Mouse (Mus musculus): Measurements from ENCODE around the gene Mafk. TPM values are rescaled to one million over a fixed set of nuclear protein-coding genes. Genes with fewer than 3 reads are reported as not detected.
"Not testable (repeated sequence)": the region's sequence is repeated elsewhere in the genome, so short reads cannot be mapped to it uniquely, and the experiment has no call there.

Mafk gene
- 20.5 and 22.2 TPM in 2 replicates for polyA plus RNA-seq (2012; rRNA removed)

- WGBS = under 1% methylated on average over 92 of the region's 92 CpGs
- peak; percentile 99 for DNase-seq
- Histone ChIP-seq H3K4me1 (ENCODE audit: control insufficient read depth, insufficient read depth, low read length) (peaks cover 39% of the 10 kb centered on the region), H3K4me3 (ENCODE audit: insufficient read depth, low read depth, low read length) (peak within 1 kb of the TSS; percentile 67), H3K27ac (ENCODE audit: insufficient read depth, low read depth, low read length) (peak within 1 kb of the TSS; percentile 97), H3K27me3 (replicated peaks; ENCODE audit: control insufficient read depth, insufficient read depth, low read length) (no peaks in the 10 kb centered on the region), H3K36me3 (ENCODE audit: control insufficient read depth, insufficient read depth, low read length) (no peaks in the 10 kb centered on the region)
- TF ChIP-seq POLR2A (IDR thresholded peaks at IDR 0.05; ENCODE audit: low read depth, low read length) (peak; percentile 67), CTCF (conservative IDR thresholded peaks at IDR 0.05; ENCODE audit: insufficient read depth, insufficient read length, low read depth, low read length) (no peak)
Observed at GRCm38 (mm10) chr5:139791227-139792158, at the start of gene Mafk. Gene Mafk (plus strand): TSS chr5:139791513.

GRCm38 (mm10) chr5:139742640-139743039 is 48.7 kb upstream of the Mafk start:
- not testable (repeated sequence) for H3K27me3 ChIP-seq (replicated peaks; ENCODE audit: control insufficient read depth, insufficient read depth, low read length); DNase-seq; H3K36me3 ChIP-seq (ENCODE audit: control insufficient read depth, insufficient read depth, low read length); H3K4me1 ChIP-seq (ENCODE audit: control insufficient read depth, insufficient read depth, low read length); H3K4me3 ChIP-seq (ENCODE audit: insufficient read depth, low read depth, low read length); H3K27ac ChIP-seq (ENCODE audit: insufficient read depth, low read depth, low read length)
- 39% methylated on average over 3 of the region's 3 CpGs for WGBS

GRCm38 (mm10) chr5:139745771-139746170 is 45.5 kb upstream of the Mafk start:
- TF ChIP-seq CTCF (conservative IDR thresholded peaks at IDR 0.05; ENCODE audit: insufficient read depth, insufficient read length, low read depth, low read length) (peak; percentile 92), POLR2A (IDR thresholded peaks at IDR 0.05; ENCODE audit: low read depth, low read length) (no peak)
- Histone ChIP-seq H3K27me3 (replicated peaks; ENCODE audit: control insufficient read depth, insufficient read depth, low read length) (no peaks in the 10 kb centered on the region), H3K27ac (ENCODE audit: insufficient read depth, low read depth, low read length) (no peak overlapping the region), H3K4me3 (ENCODE audit: insufficient read depth, low read depth, low read length) (no peak overlapping the region), H3K36me3 (ENCODE audit: control insufficient read depth, insufficient read depth, low read length) (no peaks in the 10 kb centered on the region), H3K4me1 (ENCODE audit: control insufficient read depth, insufficient read depth, low read length) (peaks cover 12% of the 10 kb centered on the region)
- WGBS = 6% methylated on average over 3 of the region's 3 CpGs
- peak; percentile 81 for DNase-seq

DNA sequence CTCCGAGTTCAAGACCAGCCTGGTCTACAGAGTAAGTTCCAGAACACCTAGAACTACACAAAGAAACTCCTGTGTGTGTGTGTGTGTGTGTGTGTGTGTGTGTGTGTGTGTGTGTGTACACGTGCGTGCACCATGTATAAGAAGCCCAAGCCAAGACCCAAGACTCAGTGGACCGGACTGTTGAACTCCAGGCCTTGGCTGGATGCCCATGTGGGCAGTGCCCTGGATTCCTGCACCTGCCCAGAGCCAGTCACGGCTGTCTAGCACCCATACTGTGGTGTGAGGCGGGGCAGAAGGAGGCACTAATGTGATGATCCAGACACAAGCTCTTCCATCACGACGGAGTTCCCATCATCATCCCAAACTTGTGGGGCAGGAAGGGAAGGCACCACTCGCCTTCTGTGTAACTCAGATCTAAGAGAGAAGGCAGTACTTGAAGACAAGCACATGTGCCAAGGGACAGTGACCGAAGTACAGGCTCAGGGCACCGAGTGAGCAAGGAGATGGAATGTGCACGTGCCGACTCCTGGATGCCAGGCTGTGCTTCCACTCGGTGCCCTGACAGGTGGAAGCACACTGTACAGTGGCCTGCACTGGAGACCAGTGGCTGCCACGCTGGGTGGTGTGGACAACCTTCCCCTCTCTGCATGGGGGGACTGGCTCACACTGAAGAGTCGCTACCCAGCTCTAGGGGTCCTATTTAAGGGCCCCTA is 41.7 kb upstream of the Mafk start:
- H3K4me3 ChIP-seq (ENCODE audit: insufficient read depth, low read depth, low read length) = no peak overlapping the region
- WGBS = 49% methylated on average over 16 of the region's 16 CpGs
- H3K36me3 ChIP-seq (ENCODE audit: control insufficient read depth, insufficient read depth, low read length) = no peaks in the 10 kb centered on the region
- no peak for TF ChIP-seq CTCF (conservative IDR thresholded peaks at IDR 0.05; ENCODE audit: insufficient read depth, insufficient read length, low read depth, low read length)
- no peak for TF ChIP-seq POLR2A (IDR thresholded peaks at IDR 0.05; ENCODE audit: low read depth, low read length)
- no peak overlapping the region for H3K27ac ChIP-seq (ENCODE audit: insufficient read depth, low read depth, low read length)
- DNase-seq = peak; percentile 93
- H3K4me1 ChIP-seq (ENCODE audit: control insufficient read depth, insufficient read depth, low read length) = peaks cover 12% of the 10 kb centered on the region
- H3K27me3 ChIP-seq (replicated peaks; ENCODE audit: control insufficient read depth, insufficient read depth, low read length) = no peaks in the 10 kb centered on the region

DNA sequence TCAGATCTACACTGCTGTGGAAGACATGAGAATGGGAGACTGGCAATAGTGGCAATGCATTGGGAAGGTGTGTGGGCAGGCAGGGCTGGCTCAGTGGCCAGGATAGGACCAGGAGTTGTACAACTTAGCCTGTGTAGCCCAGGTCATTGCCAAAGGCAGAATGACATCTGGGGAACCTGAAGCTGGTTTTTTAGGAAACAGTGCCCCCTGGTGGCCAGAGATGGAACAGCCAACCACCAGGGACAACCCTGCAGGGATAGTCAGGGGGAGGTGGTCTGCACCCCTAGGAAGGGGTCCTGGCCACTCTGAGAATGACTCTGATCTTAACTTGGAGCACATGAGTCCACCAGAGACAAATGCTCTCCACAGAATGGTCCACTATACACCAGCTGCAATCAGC is 40.8 kb upstream of the Mafk start:
- no peak for TF ChIP-seq POLR2A (IDR thresholded peaks at IDR 0.05; ENCODE audit: low read depth, low read length)
- TF ChIP-seq CTCF (conservative IDR thresholded peaks at IDR 0.05; ENCODE audit: insufficient read depth, insufficient read length, low read depth, low read length) = peak; percentile 82
- Histone ChIP-seq H3K4me1 (ENCODE audit: control insufficient read depth, insufficient read depth, low read length) (peaks cover 12% of the 10 kb centered on the region), H3K4me3 (ENCODE audit: insufficient read depth, low read depth, low read length) (no peak overlapping the region), H3K27me3 (replicated peaks; ENCODE audit: control insufficient read depth, insufficient read depth, low read length) (no peaks in the 10 kb centered on the region), H3K27ac (ENCODE audit: insufficient read depth, low read depth, low read length) (no peak overlapping the region), H3K36me3 (ENCODE audit: control insufficient read depth, insufficient read depth, low read length) (no peaks in the 10 kb centered on the region)
- peak; percentile 67 for DNase-seq

DNA sequence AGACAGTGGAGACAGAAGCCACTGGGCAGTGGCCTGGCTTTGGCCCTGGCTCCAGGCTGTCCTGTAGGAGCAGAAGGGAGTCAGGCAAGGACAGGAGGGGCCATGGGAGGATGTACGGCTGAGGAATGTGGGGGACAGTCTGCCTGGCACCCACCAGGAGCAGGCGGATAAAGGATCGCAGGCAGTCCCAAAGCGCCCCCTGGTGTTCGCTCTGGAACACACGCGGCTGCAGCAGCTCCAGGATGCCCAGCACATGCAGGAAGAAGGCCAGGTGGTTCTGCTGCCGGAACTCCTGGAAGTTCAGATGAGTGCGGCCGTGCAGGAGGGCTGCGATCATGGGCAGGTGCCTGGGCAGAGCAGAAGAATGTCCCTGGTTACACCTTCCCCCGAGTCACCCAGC is 36.6 kb upstream of the Mafk start:
- Histone ChIP-seq H3K4me1 (ENCODE audit: control insufficient read depth, insufficient read depth, low read length) (peaks cover 6% of the 10 kb centered on the region), H3K27me3 (replicated peaks; ENCODE audit: control insufficient read depth, insufficient read depth, low read length) (no peaks in the 10 kb centered on the region), H3K27ac (ENCODE audit: insufficient read depth, low read depth, low read length) (no peak overlapping the region), H3K36me3 (ENCODE audit: control insufficient read depth, insufficient read depth, low read length) (no peaks in the 10 kb centered on the region), H3K4me3 (ENCODE audit: insufficient read depth, low read depth, low read length) (no peak overlapping the region)
- DNase-seq = peak; percentile 54
- WGBS = 32% methylated on average over 12 of the region's 12 CpGs
- TF ChIP-seq CTCF (conservative IDR thresholded peaks at IDR 0.05; ENCODE audit: insufficient read depth, insufficient read length, low read depth, low read length) (peak; percentile 67), POLR2A (IDR thresholded peaks at IDR 0.05; ENCODE audit: low read depth, low read length) (no peak)

- Histone ChIP-seq H3K27ac (ENCODE audit: insufficient read depth, low read depth, low read length) (no peak overlapping the region), H3K36me3 (ENCODE audit: control insufficient read depth, insufficient read depth, low read length) (peaks cover 2% of the 10 kb centered on the region), H3K27me3 (replicated peaks; ENCODE audit: control insufficient read depth, insufficient read depth, low read length) (no peaks in the 10 kb centered on the region), H3K4me3 (ENCODE audit: insufficient read depth, low read depth, low read length) (no peak overlapping the region), H3K4me1 (ENCODE audit: control insufficient read depth, insufficient read depth, low read length) (no peaks in the 10 kb centered on the region)
- DNase-seq = no peak
- no peak for TF ChIP-seq POLR2A (IDR thresholded peaks at IDR 0.05; ENCODE audit: low read depth, low read length)
- no peak for TF ChIP-seq CTCF (conservative IDR thresholded peaks at IDR 0.05; ENCODE audit: insufficient read depth, insufficient read length, low read depth, low read length)
- WGBS = 85% methylated on average over 12 of the region's 12 CpGs
Observed at GRCm38 (mm10) chr5:139756135-139756534, 35.2 kb upstream of the Mafk start.
